Mouse (Mus musculus) stomach, postnatal 0 days (tissue): ENCODE data around the gene Adrm1. TPM values are rescaled to one million over a fixed set of nuclear protein-coding genes. Genes with fewer than 3 reads are reported as not detected.
"Not testable (repeated sequence)": the region's sequence is repeated elsewhere in the genome, so short reads cannot be mapped to it uniquely, and the experiment has no call there.

Source experiments
- ATAC-seq: fragments of 200-750 bp; cut with Nextera tagmentation; 2 replicates; pipeline ENCODE4 v1.8.0; 2017; ENCODE audit not compliant: low FRiP score, low TSS enrichment
- DNase-seq: peaks from one replicate; pipeline ENCODE4 v3.0.0-alpha.2; 2016; ENCODE audit warnings: low spot score
- H3K27ac ChIP-seq: fragments of 300-500 bp; sonication (generic); replicated peaks from 2 replicates; pipeline ENCODE4 v1.5.1; 2014; ENCODE audit warnings: mild to moderate bottlenecking, control low read depth
- H3K27me3 ChIP-seq: fragments of 300-500 bp; sonication (generic); 2 replicates; pipeline ENCODE4 v1.6.1; 2014; ENCODE audit warnings: low read length; ENCODE audit not compliant: control insufficient read depth, insufficient read depth
- H3K36me3 ChIP-seq: fragments of 300-500 bp; sonication (generic); 2 replicates; pipeline ENCODE4 v1.6.1; 2014; ENCODE audit warnings: low read length, mixed read lengths; ENCODE audit not compliant: control insufficient read depth, insufficient read depth
- H3K4me1 ChIP-seq: fragments of 300-500 bp; sonication (generic); replicated peaks from 2 replicates; pipeline ENCODE4 v1.6.1; 2014; ENCODE audit warnings: antibody characterized with exemption; ENCODE audit not compliant: control insufficient read depth, insufficient read depth
- H3K4me2 ChIP-seq: fragments of 300-500 bp; sonication (generic); replicated peaks from 2 replicates; pipeline ENCODE4 v1.6.1; 2014; ENCODE audit warnings: low read depth, mild to moderate bottlenecking, control low read depth, moderate library complexity
- H3K4me3 ChIP-seq: fragments of 300-500 bp; sonication (generic); 2 replicates; pipeline ENCODE4 v1.5.1; 2014; ENCODE audit warnings: low read depth, low read length, control low read depth
- H3K9ac ChIP-seq: fragments of 300-500 bp; sonication (generic); 2 replicates; pipeline ENCODE4 v1.6.1; 2014; ENCODE audit warnings: mild to moderate bottlenecking, low read length, control low read depth, mixed read lengths
- H3K9me3 ChIP-seq: fragments of 300-500 bp; sonication (generic); 2 replicates; pipeline ENCODE4 v1.6.1; 2016; ENCODE audit warnings: low read length; ENCODE audit not compliant: control insufficient read depth
- CTCF ChIP-seq: IDR thresholded peaks from 2 replicates; pipeline ENCODE4 v1.5.1; 2016; ENCODE audit warnings: antibody characterized with exemption, low read depth, mild to moderate bottlenecking, moderate library complexity
- EP300 ChIP-seq: optimal IDR thresholded peaks from 2 replicates; pipeline ENCODE3; 2016; ENCODE audit warnings: antibody characterized with exemption
- WGBS: fragments of 180-500 bp; shearing (Covaris S2); extraction: QIAGEN DNeasy Blood & Tissue Kit; methylation state at CpG from one replicate; pipeline ENCODE4 v1.1.7; 2014; 5-methylcytosine and 5-hydroxymethylcytosine counted together
- polyA plus RNA-seq: library from polyadenylated mRNA; unstranded; fragments of >200 nt; fragmentation: Nextera tagmentation; extraction: Ambion mirVana; gene quantifications from 2 replicates; pipeline ENCODE4 v1.2.1, GENCODE M21; 2015

Gene Adrm1
- polyA plus RNA-seq, 1 experiment from 2014 or later = 141 TPM

DNA sequence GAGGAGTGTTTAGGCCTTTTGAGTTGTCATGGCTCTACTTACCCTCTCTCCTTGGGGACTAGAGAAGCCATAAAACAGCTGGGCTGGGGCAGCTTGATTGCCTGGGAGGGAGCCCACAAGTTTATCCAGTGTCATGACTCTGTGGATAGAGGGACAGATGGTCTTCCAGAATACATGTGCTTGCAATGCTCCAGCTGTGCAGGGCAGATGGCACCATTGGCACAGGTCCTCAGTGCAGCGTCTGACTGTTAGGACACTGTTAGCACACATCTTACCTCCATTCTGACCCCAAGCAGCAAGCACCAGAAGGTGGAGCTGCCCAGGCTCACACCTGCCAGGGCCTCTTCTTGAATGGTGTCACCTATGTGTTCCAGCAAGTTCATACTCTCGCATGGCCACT, 5.4 kb upstream of the Adrm1 start:
- no peak overlapping the region for H3K4me3 ChIP-seq
- no peaks in the 10 kb centered on the region for H3K4me1 ChIP-seq
- ATAC-seq (no peak), DNase-seq (no peak)
- no peak overlapping the region for H3K9ac ChIP-seq
- H3K27ac ChIP-seq = no peak overlapping the region
- no peaks in the 10 kb centered on the region for H3K9me3 ChIP-seq
- peaks cover 11% of the 10 kb centered on the region for H3K36me3 ChIP-seq
- WGBS = 75% methylated on average over 2 of the region's 2 CpGs
- H3K27me3 ChIP-seq = no peaks in the 10 kb centered on the region
- TF ChIP-seq CTCF (no peak), EP300 (no peak)
- no peak overlapping the region for H3K4me2 ChIP-seq

DNA sequence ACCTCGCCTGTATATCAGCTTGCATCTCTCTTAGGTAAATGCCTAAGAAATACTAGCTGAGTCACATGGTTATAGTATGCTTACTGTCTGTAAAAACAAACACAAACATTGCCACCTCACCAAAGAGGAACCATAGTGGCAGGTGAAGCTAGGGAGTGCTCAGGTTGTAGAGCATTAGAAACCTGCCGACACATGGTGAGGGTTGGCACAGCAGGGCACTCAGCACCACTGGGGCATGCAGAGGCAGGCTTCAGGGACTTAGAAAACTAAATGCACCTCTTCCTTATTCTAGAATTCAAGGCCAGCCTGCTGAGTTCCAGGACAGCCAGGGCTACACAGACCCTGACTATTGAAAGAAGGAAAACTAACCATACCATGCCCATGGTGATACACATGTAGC, 4.4 kb upstream of the Adrm1 start:
- 61% methylated on average over 2 of the region's 2 CpGs for WGBS
- ATAC-seq = no peak
- no peaks in the 10 kb centered on the region for H3K4me1 ChIP-seq

GRCm38 (mm10) chr2:180170151-180170805, 1.0 kb upstream of the Adrm1 start:
- Histone ChIP-seq H3K4me3 (no peak overlapping the region), H3K4me1 (no peaks in the 10 kb centered on the region; the same call in 1 of the 2 replicates), H3K9me3 (no peaks in the 10 kb centered on the region), H3K27ac (peak overlapping the region; percentile 98), H3K27me3 (no peaks in the 10 kb centered on the region), H3K4me2 (peak overlapping the region; percentile 48; the same call in 1 of the 2 replicates), H3K36me3 (peaks cover 5% of the 10 kb centered on the region; the same call in 1 of the 2 replicates), H3K9ac (no peak overlapping the region)
- TF ChIP-seq EP300 (peak; percentile 40), CTCF (no peak)
- WGBS = 65% methylated on average over 11 of the region's 11 CpGs
- peak; percentile 11 for ATAC-seq
- DNase-seq = peak; percentile 42

More for the DNA sequence above, 4.4 kb upstream of the Adrm1 start:
- no peak overlapping the region for H3K27ac ChIP-seq
- H3K9ac ChIP-seq = no peak overlapping the region
- no peak for DNase-seq
- no peak overlapping the region for H3K4me3 ChIP-seq
- H3K4me2 ChIP-seq = no peak overlapping the region
- no peaks in the 10 kb centered on the region for H3K27me3 ChIP-seq
- peaks cover 3% of the 10 kb centered on the region; the same call in 1 of the 2 replicates for H3K36me3 ChIP-seq
- TF ChIP-seq CTCF (peak; percentile 17; the same call in 1 of the 2 replicates), EP300 (no peak)
- H3K9me3 ChIP-seq = no peaks in the 10 kb centered on the region

DNA sequence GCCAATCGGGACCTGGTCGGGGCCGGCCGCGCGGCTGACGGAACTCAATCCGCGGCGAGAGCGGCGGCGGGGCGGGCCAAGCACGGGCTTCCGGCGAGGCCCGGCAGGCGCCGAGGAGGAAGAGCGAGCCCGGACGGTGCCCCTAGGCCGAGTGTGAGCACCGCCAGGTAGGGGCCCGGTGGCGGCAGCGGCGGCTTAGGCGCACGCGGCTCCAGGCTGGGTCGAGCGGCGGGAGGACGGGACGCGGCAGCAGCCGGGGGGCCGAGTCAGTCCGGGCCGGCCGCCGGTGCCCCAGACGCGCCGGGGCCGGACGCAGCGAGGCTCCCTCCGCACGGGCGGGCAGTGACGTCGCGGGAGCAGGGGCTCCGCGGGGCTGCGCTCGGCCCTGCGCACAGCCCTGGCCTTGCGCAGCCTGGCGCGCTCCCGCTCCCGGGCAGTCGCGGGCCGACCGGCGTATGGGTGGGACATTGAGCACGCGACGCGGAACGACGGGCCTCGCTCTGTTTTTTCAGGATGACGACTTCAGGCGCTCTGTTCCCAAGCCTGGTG, 311 bp downstream of the Adrm1 start:
- ATAC-seq = peak; percentile 46

DNA sequence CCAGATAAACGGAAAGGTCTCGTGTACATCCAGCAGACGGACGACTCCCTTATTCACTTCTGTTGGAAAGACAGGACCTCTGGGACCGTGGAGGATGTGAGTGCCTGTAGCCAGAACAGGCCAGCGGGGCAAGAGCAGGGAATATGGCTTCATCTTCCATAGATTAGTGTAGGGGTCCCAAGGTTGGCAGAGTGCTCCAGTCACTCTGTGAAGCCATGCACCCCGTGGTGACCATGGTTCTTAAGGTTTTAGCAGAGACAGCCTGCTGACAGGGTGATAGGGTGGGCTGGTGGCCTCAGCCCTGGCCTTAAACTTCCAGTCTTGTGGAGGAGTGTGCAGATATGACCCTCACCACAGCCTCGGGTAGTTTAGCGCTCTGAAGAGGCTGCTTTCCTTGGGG, 867 bp downstream of the Adrm1 start:
- peak overlapping the region; percentile 99 for H3K9ac ChIP-seq
- TF ChIP-seq CTCF (no peak), EP300 (no peak)
- ATAC-seq (no peak), DNase-seq (no peak)
- H3K27me3 ChIP-seq = no peaks in the 10 kb centered on the region
- H3K4me1 ChIP-seq = no peaks in the 10 kb centered on the region; the same call in 1 of the 2 replicates
- peak overlapping the region; percentile 90 for H3K4me2 ChIP-seq
- peak overlapping the region; percentile 98 for H3K27ac ChIP-seq
- H3K9me3 ChIP-seq = no peaks in the 10 kb centered on the region
- 4% methylated on average over 8 of the region's 9 CpGs for WGBS
- H3K4me3 ChIP-seq = peak overlapping the region; percentile 96
- peaks cover 15% of the 10 kb centered on the region for H3K36me3 ChIP-seq

More for the DNA sequence above, 311 bp downstream of the Adrm1 start:
- Histone ChIP-seq H3K27me3 (no peaks in the 10 kb centered on the region), H3K4me3 (peak overlapping the region; percentile 96), H3K36me3 (peaks cover 11% of the 10 kb centered on the region), H3K9ac (peak overlapping the region; percentile 99), H3K4me2 (peak overlapping the region; percentile 90), H3K27ac (peak overlapping the region; percentile 98), H3K9me3 (no peaks in the 10 kb centered on the region), H3K4me1 (no peaks in the 10 kb centered on the region; the same call in 1 of the 2 replicates)
- TF ChIP-seq EP300 = no peak
- TF ChIP-seq CTCF = no peak
- WGBS = under 1% methylated on average over 50 of the region's 80 CpGs
- DNase-seq = no peak

GRCm38 (mm10) chr2:180173163-180173562, 1.9 kb downstream of the Adrm1 start:
- ATAC-seq = no peak
- no peak for TF ChIP-seq EP300
- TF ChIP-seq CTCF = peak; percentile 68
- WGBS = 67% methylated on average over 4 of the region's 4 CpGs
- peak overlapping the region; percentile 96; the same call in 1 of the 2 replicates for H3K4me3 ChIP-seq
- H3K36me3 ChIP-seq = peaks cover 20% of the 10 kb centered on the region
- no peak for DNase-seq
- no peaks in the 10 kb centered on the region for H3K27me3 ChIP-seq
- peak overlapping the region; percentile 90 for H3K4me2 ChIP-seq
- no peaks in the 10 kb centered on the region; the same call in 1 of the 2 replicates for H3K4me1 ChIP-seq
- peak overlapping the region; percentile 61 for H3K27ac ChIP-seq
- no peaks in the 10 kb centered on the region for H3K9me3 ChIP-seq
- H3K9ac ChIP-seq = peak overlapping the region; percentile 99; the same call in 1 of the 2 replicates

DNA sequence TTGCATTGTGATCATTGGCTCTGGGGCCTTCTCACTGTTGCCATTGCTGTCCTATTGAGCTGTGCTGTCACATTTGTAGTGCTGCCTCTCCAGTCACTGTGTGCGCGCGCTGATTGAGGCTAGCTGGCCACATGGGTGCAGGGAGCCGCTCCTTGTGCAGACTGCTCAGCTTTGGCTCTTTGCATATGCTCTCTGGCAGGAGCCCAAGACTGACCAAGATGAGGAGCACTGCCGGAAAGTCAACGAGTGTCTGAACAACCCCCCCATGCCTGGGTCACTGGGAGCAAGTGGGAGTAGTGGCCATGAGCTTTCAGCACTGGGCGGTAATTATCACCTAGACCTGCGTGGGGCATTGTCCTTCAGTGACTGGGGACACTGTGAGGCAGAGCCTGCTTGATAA, 2.4 kb downstream of the Adrm1 start:
- peak; percentile 48 for DNase-seq
- Histone ChIP-seq H3K36me3 (peaks cover 23% of the 10 kb centered on the region), H3K4me2 (peak overlapping the region; percentile 90; the same call in 1 of the 2 replicates), H3K27ac (peak overlapping the region; percentile 61)
- not testable (repeated sequence) for H3K4me1 ChIP-seq, H3K9ac ChIP-seq, H3K27me3 ChIP-seq, ATAC-seq, H3K4me3 ChIP-seq, H3K9me3 ChIP-seq
- 72% methylated on average over 8 of the region's 8 CpGs for WGBS
